Mouse (Mus musculus): Measurements from ENCODE around the gene Hecw2. TPM values are rescaled to one million over a fixed set of nuclear protein-coding genes. Genes with fewer than 3 reads are reported as not detected.

Hecw2 gene
- polyA plus RNA-seq, 1 experiment from 2014 or later = 2.2 TPM

DNA sequence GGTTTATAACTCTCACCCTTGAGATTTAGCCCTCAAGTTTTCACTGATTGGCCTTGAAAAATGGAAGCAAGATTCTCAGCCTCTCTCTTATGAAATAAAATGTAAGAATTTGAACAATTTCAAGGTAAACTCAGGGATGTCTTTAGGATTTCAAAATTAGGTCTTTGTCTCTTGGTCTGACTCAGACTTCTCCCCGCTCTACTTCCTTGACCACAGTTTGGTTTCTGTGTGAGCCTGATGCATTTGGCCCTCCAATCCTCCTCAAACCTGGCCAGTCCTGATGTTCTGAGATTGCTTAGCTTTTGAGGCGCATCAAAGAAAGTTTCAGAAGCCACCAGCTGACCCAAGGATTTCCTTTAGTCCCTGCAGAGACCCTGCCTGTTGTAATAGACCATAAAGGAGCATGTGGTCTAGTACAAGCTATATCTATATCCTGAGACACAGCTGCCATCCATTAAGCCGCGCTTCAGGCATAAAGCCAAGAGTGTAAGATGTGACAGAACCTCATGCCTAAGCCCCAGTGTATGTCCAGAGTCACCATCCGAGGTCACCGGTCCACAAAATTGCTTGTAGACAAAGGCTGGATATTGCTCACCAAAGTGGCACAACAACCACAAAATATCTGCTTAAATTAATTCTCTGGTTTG lies 185.4 kb downstream of the Hecw2 start:
- Histone ChIP-seq H3K27me3 (ENCODE audit: control insufficient read depth, insufficient read depth, low read length) (no peaks in the 10 kb centered on the region), H3K9ac (ENCODE audit: low read depth, low read length) (no peak overlapping the region), H3K9me3 (ENCODE audit: control insufficient read depth, low read length) (no peaks in the 10 kb centered on the region), H3K27ac (ENCODE audit: low read depth, low read length) (no peak overlapping the region), H3K36me3 (ENCODE audit: control insufficient read depth, insufficient read depth, low read length) (no peaks in the 10 kb centered on the region), H3K4me1 (ENCODE audit: control insufficient read depth, insufficient read depth, low read length) (no peaks in the 10 kb centered on the region), H3K4me2 (replicated peaks; ENCODE audit: low read depth, low read length) (no peak overlapping the region), H3K4me3 (ENCODE audit: low read length) (no peak overlapping the region)
- WGBS = 84% methylated on average over 6 of the region's 6 CpGs
- no peak for ATAC-seq (ENCODE audit: low FRiP score, low TSS enrichment)

DNA sequence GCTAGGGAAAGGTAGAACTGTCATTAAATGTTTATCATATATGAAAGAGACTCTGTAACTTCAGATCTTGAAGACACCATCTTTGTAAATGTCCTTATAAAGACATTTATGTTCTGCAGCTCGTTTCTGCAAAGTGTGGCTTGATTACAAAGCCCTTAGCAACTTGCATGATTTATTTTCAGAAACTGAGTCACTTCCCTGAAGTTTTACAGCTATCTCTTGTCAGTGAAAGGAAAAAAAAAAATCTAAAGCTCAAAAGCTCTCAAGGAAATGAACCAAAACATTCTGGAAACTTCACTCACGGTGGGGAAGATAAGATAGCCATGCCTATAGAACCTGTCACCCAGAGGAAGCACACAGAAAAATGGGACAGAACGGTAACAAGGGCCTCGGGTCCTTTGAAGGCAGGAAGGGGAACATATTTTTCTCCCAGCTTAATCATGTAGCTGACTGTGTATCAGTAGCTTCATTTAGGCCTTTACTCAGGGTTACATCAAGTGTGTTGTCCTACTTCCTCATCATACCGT lies 189.0 kb downstream of the Hecw2 start:
- Histone ChIP-seq H3K4me2 (replicated peaks; ENCODE audit: low read depth, low read length) (no peak overlapping the region), H3K27ac (ENCODE audit: low read depth, low read length) (no peak overlapping the region), H3K9me3 (ENCODE audit: control insufficient read depth, low read length) (no peaks in the 10 kb centered on the region), H3K36me3 (ENCODE audit: control insufficient read depth, insufficient read depth, low read length) (no peaks in the 10 kb centered on the region), H3K9ac (ENCODE audit: low read depth, low read length) (no peak overlapping the region), H3K4me3 (ENCODE audit: low read length) (no peak overlapping the region), H3K4me1 (ENCODE audit: control insufficient read depth, insufficient read depth, low read length) (no peaks in the 10 kb centered on the region), H3K27me3 (ENCODE audit: control insufficient read depth, insufficient read depth, low read length) (no peaks in the 10 kb centered on the region)
- no peak for ATAC-seq (ENCODE audit: low FRiP score, low TSS enrichment)
- WGBS = 46% methylated on average over 5 of the region's 5 CpGs

DNA sequence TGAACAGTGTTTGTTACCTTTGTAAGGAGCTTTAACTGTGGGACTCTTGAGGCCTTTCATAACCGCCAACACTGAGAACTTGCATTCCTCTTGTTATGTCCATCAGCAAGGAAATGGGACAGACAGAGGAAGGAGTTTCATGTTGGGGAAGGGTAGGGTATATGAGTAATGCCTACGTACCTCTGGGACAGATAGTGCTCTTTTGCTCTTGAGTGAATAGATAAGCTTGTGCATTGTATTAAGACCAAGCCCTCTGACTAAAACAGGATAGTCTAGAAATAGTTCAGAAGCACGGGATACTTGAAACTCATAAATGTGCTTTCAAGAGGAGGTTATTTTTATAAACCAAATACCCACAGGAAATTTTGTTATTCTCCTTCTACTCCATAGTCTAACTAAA lies 191.7 kb downstream of the Hecw2 start:
- H3K9me3 ChIP-seq (ENCODE audit: control insufficient read depth, low read length) = no peaks in the 10 kb centered on the region
- H3K4me2 ChIP-seq (replicated peaks; ENCODE audit: low read depth, low read length) = no peak overlapping the region
- ATAC-seq (ENCODE audit: low FRiP score, low TSS enrichment) = no peak
- no peaks in the 10 kb centered on the region for H3K4me1 ChIP-seq (ENCODE audit: control insufficient read depth, insufficient read depth, low read length)
- H3K27ac ChIP-seq (ENCODE audit: low read depth, low read length) = no peak overlapping the region
- no peak overlapping the region for H3K9ac ChIP-seq (ENCODE audit: low read depth, low read length)
- no peaks in the 10 kb centered on the region for H3K27me3 ChIP-seq (ENCODE audit: control insufficient read depth, insufficient read depth, low read length)
- WGBS = 80% methylated on average over 3 of the region's 3 CpGs
- no peak overlapping the region for H3K4me3 ChIP-seq (ENCODE audit: low read length)
- no peaks in the 10 kb centered on the region for H3K36me3 ChIP-seq (ENCODE audit: control insufficient read depth, insufficient read depth, low read length)

DNA sequence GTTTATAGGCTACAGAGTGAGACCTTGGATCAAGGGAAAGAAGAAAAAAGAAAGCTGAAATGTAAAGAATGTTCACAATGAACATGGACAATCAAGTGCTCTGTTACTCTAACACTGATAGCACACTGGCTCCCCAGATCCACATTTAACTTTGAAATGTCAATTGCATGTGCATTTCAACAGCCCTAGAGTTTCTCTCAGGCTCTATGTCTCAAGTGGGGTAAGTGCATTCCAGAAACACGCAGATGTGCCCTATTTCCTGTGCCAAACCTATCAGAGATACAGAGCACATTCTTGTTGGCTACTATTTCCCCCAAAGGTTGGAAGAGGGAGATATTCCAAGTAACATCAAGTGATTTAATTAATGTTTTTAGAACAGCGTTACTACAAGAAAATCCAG lies 192.9 kb downstream of the Hecw2 start:
- no peak overlapping the region for H3K9ac ChIP-seq (ENCODE audit: low read depth, low read length)
- ATAC-seq (ENCODE audit: low FRiP score, low TSS enrichment) = no peak
- H3K4me3 ChIP-seq (ENCODE audit: low read length) = no peak overlapping the region
- no peaks in the 10 kb centered on the region for H3K27me3 ChIP-seq (ENCODE audit: control insufficient read depth, insufficient read depth, low read length)
- H3K4me2 ChIP-seq (replicated peaks; ENCODE audit: low read depth, low read length) = no peak overlapping the region
- no peaks in the 10 kb centered on the region for H3K9me3 ChIP-seq (ENCODE audit: control insufficient read depth, low read length)
- no peaks in the 10 kb centered on the region for H3K4me1 ChIP-seq (ENCODE audit: control insufficient read depth, insufficient read depth, low read length)
- no peaks in the 10 kb centered on the region for H3K36me3 ChIP-seq (ENCODE audit: control insufficient read depth, insufficient read depth, low read length)
- WGBS = 81% methylated on average over 2 of the region's 2 CpGs
- no peak overlapping the region for H3K27ac ChIP-seq (ENCODE audit: low read depth, low read length)

DNA sequence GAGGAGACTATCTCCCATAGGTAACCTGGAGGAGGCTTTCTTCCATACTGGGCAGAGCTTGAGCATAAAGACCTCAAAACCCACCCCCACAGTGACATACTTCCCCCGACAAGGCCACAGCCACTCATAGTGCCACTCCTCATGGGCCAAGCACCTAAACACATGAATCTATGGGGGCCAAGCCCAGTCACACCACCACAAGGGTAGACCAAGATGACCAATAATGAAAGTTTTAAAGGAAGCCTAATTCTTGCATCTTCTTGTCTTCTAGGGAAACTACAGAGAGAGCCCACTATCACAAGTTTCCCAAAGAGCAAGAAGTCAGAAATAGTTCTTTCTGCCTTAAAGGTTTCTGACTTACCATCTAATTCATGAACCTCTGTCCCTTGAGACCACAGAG lies 197.7 kb downstream of the Hecw2 start:
- ATAC-seq (ENCODE audit: low FRiP score, low TSS enrichment) = no peak
- Histone ChIP-seq H3K36me3 (ENCODE audit: control insufficient read depth, insufficient read depth, low read length) (no peaks in the 10 kb centered on the region), H3K4me2 (replicated peaks; ENCODE audit: low read depth, low read length) (no peak overlapping the region), H3K4me3 (ENCODE audit: low read length) (no peak overlapping the region), H3K9me3 (ENCODE audit: control insufficient read depth, low read length) (no peaks in the 10 kb centered on the region), H3K9ac (ENCODE audit: low read depth, low read length) (no peak overlapping the region), H3K4me1 (ENCODE audit: control insufficient read depth, insufficient read depth, low read length) (no peaks in the 10 kb centered on the region), H3K27ac (ENCODE audit: low read depth, low read length) (no peak overlapping the region), H3K27me3 (ENCODE audit: control insufficient read depth, insufficient read depth, low read length) (no peaks in the 10 kb centered on the region)
- 75% methylated on average over 1 of the region's 1 CpGs for WGBS

DNA sequence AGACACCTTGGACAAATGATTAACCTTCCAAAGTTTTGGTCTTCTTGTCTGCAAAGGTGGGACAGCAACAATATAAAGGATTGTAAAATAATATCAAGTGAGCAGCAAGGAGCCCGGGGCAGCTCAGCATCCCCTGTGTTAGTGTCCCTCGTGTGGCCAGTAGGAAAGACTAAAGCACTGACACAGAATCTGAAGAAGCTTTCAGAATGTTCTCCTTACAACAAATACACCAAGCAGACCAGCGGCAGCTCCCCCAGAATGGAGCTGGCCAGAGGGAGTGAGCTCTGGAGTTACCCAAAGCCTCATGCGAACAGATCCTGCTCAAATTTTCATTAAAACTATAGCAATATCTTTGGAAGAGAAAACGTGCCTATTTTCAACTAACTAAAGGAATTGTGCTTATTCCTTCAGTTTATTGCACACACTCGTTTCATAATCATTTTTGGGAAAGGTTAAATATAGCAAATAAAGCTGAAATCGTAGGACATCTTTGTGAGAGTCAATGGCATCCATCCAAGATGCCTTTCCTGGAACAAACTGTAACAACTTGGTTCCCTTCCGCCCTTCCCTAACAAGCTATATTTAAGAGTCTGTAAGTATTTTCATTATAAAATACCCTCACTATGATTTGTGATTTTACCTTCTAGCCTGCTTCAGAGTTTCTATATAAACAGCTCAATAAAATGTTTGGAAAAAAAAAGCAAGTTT lies 208.6 kb downstream of the Hecw2 start:
- no peaks in the 10 kb centered on the region for H3K9me3 ChIP-seq (ENCODE audit: control insufficient read depth, low read length)
- no peak overlapping the region for H3K4me2 ChIP-seq (replicated peaks; ENCODE audit: low read depth, low read length)
- 78% methylated on average over 8 of the region's 8 CpGs for WGBS
- no peaks in the 10 kb centered on the region for H3K36me3 ChIP-seq (ENCODE audit: control insufficient read depth, insufficient read depth, low read length)
- ATAC-seq (ENCODE audit: low FRiP score, low TSS enrichment) = no peak
- no peak overlapping the region for H3K27ac ChIP-seq (ENCODE audit: low read depth, low read length)
- no peaks in the 10 kb centered on the region for H3K4me1 ChIP-seq (ENCODE audit: control insufficient read depth, insufficient read depth, low read length)
- H3K4me3 ChIP-seq (ENCODE audit: low read length) = no peak overlapping the region
- H3K9ac ChIP-seq (ENCODE audit: low read depth, low read length) = no peak overlapping the region
- H3K27me3 ChIP-seq (ENCODE audit: control insufficient read depth, insufficient read depth, low read length) = no peaks in the 10 kb centered on the region

DNA sequence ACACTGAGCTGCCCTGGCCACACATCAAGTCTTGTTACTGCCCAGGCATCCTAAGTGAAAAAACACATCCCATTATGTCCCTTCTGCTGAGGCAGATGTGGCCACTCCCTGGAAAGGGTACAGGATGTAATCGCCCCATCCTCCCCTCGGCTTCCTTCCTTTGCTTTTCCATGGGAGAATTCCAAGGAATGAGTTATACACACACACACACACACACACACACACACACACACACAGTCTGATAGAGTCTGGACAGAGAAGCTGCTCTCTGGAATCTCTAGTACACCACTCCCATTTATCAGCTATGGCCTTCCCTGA lies 216.5 kb downstream of the Hecw2 start:
- H3K9ac ChIP-seq (ENCODE audit: low read depth, low read length) = no peak overlapping the region
- H3K9me3 ChIP-seq (ENCODE audit: control insufficient read depth, low read length) = no peaks in the 10 kb centered on the region
- H3K36me3 ChIP-seq (ENCODE audit: control insufficient read depth, insufficient read depth, low read length) = no peaks in the 10 kb centered on the region
- ATAC-seq (ENCODE audit: low FRiP score, low TSS enrichment) = peak; percentile 49; the same call in 1 of the 2 replicates
- no peak overlapping the region for H3K4me3 ChIP-seq (ENCODE audit: low read length)
- no peak overlapping the region for H3K4me2 ChIP-seq (replicated peaks; ENCODE audit: low read depth, low read length)
- H3K4me1 ChIP-seq (ENCODE audit: control insufficient read depth, insufficient read depth, low read length) = no peaks in the 10 kb centered on the region
- 88% methylated on average over 2 of the region's 2 CpGs for WGBS
- H3K27ac ChIP-seq (ENCODE audit: low read depth, low read length) = peak overlapping the region; percentile 73; the same call in 1 of the 2 replicates
- H3K27me3 ChIP-seq (ENCODE audit: control insufficient read depth, insufficient read depth, low read length) = no peaks in the 10 kb centered on the region

DNA sequence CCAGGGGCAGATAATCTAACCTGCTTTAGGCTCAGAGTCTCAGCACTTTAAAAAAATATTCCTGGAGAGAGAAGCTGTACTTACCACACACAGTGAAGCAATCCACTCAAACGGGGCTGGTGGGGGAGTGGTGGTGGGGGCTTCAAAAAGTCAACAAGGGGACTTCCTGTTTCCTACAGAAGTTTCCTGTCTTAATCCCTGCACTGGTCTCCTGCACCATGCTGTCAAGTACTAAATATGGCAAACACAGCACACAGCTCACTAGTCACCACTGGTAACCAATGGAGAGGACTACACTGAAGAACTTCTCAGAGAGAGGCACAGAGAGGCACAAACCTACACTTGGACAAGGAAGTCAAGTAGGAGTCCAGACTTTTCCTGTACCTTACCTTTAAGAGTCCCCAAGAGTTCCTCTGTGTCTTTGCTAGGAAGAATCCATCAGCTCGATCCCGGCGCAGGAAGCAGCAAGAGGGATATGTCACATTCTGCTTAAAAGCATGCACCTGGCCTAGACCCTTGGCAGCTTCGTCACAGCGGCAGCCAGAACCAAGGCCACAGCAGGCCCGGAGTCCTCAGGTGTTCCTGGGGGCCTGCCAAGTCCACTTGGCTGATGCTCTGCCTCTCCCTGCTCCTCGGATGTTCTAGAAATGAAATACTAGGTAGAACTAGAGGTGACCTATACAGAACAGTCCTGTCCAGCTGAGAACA lies 217.0 kb downstream of the Hecw2 start:
- H3K4me2 ChIP-seq (replicated peaks; ENCODE audit: low read depth, low read length) = peak overlapping the region; percentile 17; the same call in 1 of the 2 replicates
- ATAC-seq (ENCODE audit: low FRiP score, low TSS enrichment) = no peak
- H3K4me3 ChIP-seq (ENCODE audit: low read length) = peak overlapping the region; percentile 3; the same call in 1 of the 2 replicates

DNA sequence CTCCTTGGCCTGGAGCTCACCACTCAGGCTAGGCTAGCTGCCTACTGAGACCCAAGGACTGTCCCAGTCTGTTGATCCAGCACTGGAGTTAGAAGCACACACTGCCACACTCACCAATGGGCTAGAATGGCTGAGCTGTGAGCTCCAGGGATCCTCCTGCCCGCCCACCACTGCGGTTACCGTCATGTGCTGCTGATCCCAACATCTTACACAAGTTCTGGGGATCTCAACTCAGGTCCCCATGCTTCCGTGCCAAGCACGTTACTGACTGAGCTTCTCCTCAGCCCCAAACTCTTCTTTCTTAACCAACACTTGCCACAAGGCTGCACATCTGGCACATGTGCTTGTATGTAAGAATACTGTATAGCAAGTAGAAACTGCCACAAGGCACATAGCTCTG lies 218.2 kb downstream of the Hecw2 start:
- no peaks in the 10 kb centered on the region for H3K27me3 ChIP-seq (ENCODE audit: control insufficient read depth, insufficient read depth, low read length)
- no peaks in the 10 kb centered on the region for H3K36me3 ChIP-seq (ENCODE audit: control insufficient read depth, insufficient read depth, low read length)
- H3K4me3 ChIP-seq (ENCODE audit: low read length) = no peak overlapping the region
- no peak overlapping the region for H3K9ac ChIP-seq (ENCODE audit: low read depth, low read length)
- 94% methylated on average over 5 of the region's 5 CpGs for WGBS
- H3K4me2 ChIP-seq (replicated peaks; ENCODE audit: low read depth, low read length) = no peak overlapping the region
- no peak for ATAC-seq (ENCODE audit: low FRiP score, low TSS enrichment)
- H3K9me3 ChIP-seq (ENCODE audit: control insufficient read depth, low read length) = no peaks in the 10 kb centered on the region
- H3K4me1 ChIP-seq (ENCODE audit: control insufficient read depth, insufficient read depth, low read length) = no peaks in the 10 kb centered on the region
- no peak overlapping the region for H3K27ac ChIP-seq (ENCODE audit: low read depth, low read length)

More for the DNA sequence above, 217.0 kb downstream of the Hecw2 start:
- Histone ChIP-seq H3K9ac (ENCODE audit: low read depth, low read length) (no peak overlapping the region), H3K4me1 (ENCODE audit: control insufficient read depth, insufficient read depth, low read length) (no peaks in the 10 kb centered on the region), H3K27ac (ENCODE audit: low read depth, low read length) (peak overlapping the region; percentile 73), H3K27me3 (ENCODE audit: control insufficient read depth, insufficient read depth, low read length) (no peaks in the 10 kb centered on the region), H3K9me3 (ENCODE audit: control insufficient read depth, low read length) (no peaks in the 10 kb centered on the region), H3K36me3 (ENCODE audit: control insufficient read depth, insufficient read depth, low read length) (no peaks in the 10 kb centered on the region)
- WGBS = 68% methylated on average over 8 of the region's 8 CpGs
